Mouse (Mus musculus) embryonic fibroblast, embryonic 13.5 days (primary cell): ENCODE data around the gene Cstb.

ENCODE experiments used
- CTCF ChIP-seq: IDR thresholded peaks from 2 replicates; pipeline ENCODE4 v1.5.1; 2011; ENCODE audit warnings: mild to moderate bottlenecking, control low read depth, low read length, moderate library complexity, borderline replicate concordance; ENCODE audit not compliant: insufficient read depth
- POLR2A ChIP-seq: IDR thresholded peaks from 2 replicates; pipeline ENCODE4 v1.6.1; 2011; ENCODE audit warnings: low read depth, mild to moderate bottlenecking, control low read depth, low read length, moderate library complexity

GRCm38 (mm10) chr10:78395819-78396624, 29.4 kb upstream of the Cstb start:
- no peak for TF ChIP-seq POLR2A
- TF ChIP-seq CTCF: peak; percentile 61
